ENCODE assay signal across 8 mouse cellular contexts in genomic region chr14:50931493-50932020, GRCm38 (mm10). TPM values are rescaled to one million over a fixed set of nuclear protein-coding genes. Genes with fewer than 3 reads are reported as not detected.
A peak's percentile ranks its signal among the peaks of the same experiment; 100 is the strongest.
DNase-seq lines count a peak whose midpoint lies in the region; ATAC-seq and TF ChIP-seq lines count a peak whose summit lies in the region.

No protein-coding gene starts in this region.

- H3K9ac ChIP-seq in forebrain, embryonic 15.5 days (replicated peaks): peak overlapping the region; percentile 53
- peak overlapping the region; percentile 61 for H3K9ac ChIP-seq in liver, postnatal 0 days (replicated peaks)

- TF ChIP-seq POLR2A in cerebellum, adult 2 months (IDR thresholded peaks at IDR 0.05; ENCODE audit: borderline replicate concordance, insufficient read depth, low read length): no peak

- no peak; the same call in 1 of the 2 replicates for ATAC-seq in forebrain, embryonic 15.5 days (replicated peaks)
- ATAC-seq in liver, postnatal 0 days: no peak

- no peaks in the 10 kb centered on the region for H3K27me3 ChIP-seq in cerebellum, adult 2 months (ENCODE audit: control insufficient read depth, insufficient read depth, low read length)
- H3K27me3 ChIP-seq in E14TG2a.4 (ENCODE audit: insufficient read depth, low read length): no peaks in the 10 kb centered on the region
- no peaks in the 10 kb centered on the region for H3K27me3 ChIP-seq in forebrain, embryonic 15.5 days
- no peaks in the 10 kb centered on the region for H3K27me3 ChIP-seq in liver, postnatal 0 days (ENCODE audit: insufficient read depth, low read length)

- no peaks in the 10 kb centered on the region for H3K4me1 ChIP-seq in cerebellum, adult 2 months (ENCODE audit: control insufficient read depth, insufficient read depth, low read length)
- H3K4me1 ChIP-seq in E14TG2a.4 (replicated peaks; ENCODE audit: low read depth, low read length): peaks cover 67% of the 10 kb centered on the region
- peaks cover 26% of the 10 kb centered on the region for H3K4me1 ChIP-seq in forebrain, embryonic 15.5 days
- H3K4me1 ChIP-seq in liver, postnatal 0 days (ENCODE audit: insufficient read depth): peaks cover 20% of the 10 kb centered on the region

- peak in 1 of 2 experiments; percentile 14 for DNase-seq in cerebellum, adult 2 months
- DNase-seq in cerebellum, postnatal 36 days: no peak
- DNase-seq in liver, postnatal 0 days: no peak
- no peak for DNase-seq in gastrocnemius, postnatal 14 days
- DNase-seq in ovary, postnatal 36 days (ENCODE audit: low spot score): no peak
- no peak for DNase-seq in adrenal gland, postnatal 10 days

- intact Hi-C loops in gastrocnemius, postnatal 14 days (cut with DNase I; ENCODE audit: low total_unique reads): loop anchor here (5.0 kb wide), 1 partner anchor 129 kb away; no protein-coding TSS in a partner anchor

- peaks cover 47% of the 10 kb centered on the region for H3K36me3 ChIP-seq in E14TG2a.4 (ENCODE audit: insufficient read depth, low read length)
- peaks cover 28% of the 10 kb centered on the region for H3K36me3 ChIP-seq in forebrain, embryonic 15.5 days
- H3K36me3 ChIP-seq in liver, postnatal 0 days (replicated peaks; ENCODE audit: insufficient read depth, low read length): peaks cover 29% of the 10 kb centered on the region

- WGBS in cerebellum, adult 2 months: 7% methylated on average over 12 of the region's 12 CpGs
- 11% methylated on average over 12 of the region's 12 CpGs for WGBS in forebrain, embryonic 15.5 days
- 14% methylated on average over 12 of the region's 12 CpGs for WGBS in liver, postnatal 0 days (ENCODE audit: insufficient replicate concordance)

- TF ChIP-seq EP300 in liver, postnatal 0 days (IDR thresholded peaks at IDR 0.05; ENCODE audit: low read depth): no peak; the same call in 1 of the 2 replicates

- peak overlapping the region; percentile 11; the same call in 1 of the 2 replicates for H3K27ac ChIP-seq in cerebellum, adult 2 months (ENCODE audit: insufficient read depth, low read length)
- peak overlapping the region; percentile 91 for H3K27ac ChIP-seq in forebrain, embryonic 15.5 days (replicated peaks)
- H3K27ac ChIP-seq in liver, postnatal 0 days (ENCODE audit: low read depth): peak overlapping the region; percentile 84

- no peaks in the 10 kb centered on the region for H3K9me3 ChIP-seq in E14TG2a.4 (ENCODE audit: low read length)
- H3K9me3 ChIP-seq in forebrain, embryonic 15.5 days: no peaks in the 10 kb centered on the region
- no peaks in the 10 kb centered on the region for H3K9me3 ChIP-seq in liver, postnatal 0 days (ENCODE audit: low read length)

- peak overlapping the region; percentile 77 for H3K4me3 ChIP-seq in cerebellum, adult 2 months (replicated peaks; ENCODE audit: insufficient read depth, low read depth, low read length)
- peak overlapping the region; percentile 83 for H3K4me3 ChIP-seq in E14TG2a.4 (replicated peaks; ENCODE audit: low read length)
- peak overlapping the region; percentile 78 for H3K4me3 ChIP-seq in forebrain, embryonic 15.5 days
- H3K4me3 ChIP-seq in liver, postnatal 0 days (ENCODE audit: low read depth, low read length): peak overlapping the region; percentile 89

- no peak for TF ChIP-seq CTCF in cerebellum, adult 2 months (IDR thresholded peaks at IDR 0.05; ENCODE audit: borderline replicate concordance, insufficient read depth, low read depth, low read length)
- no peak for TF ChIP-seq CTCF in E14TG2a.4 (conservative IDR thresholded peaks at IDR 0.05; ENCODE audit: low read length)
- TF ChIP-seq CTCF in liver, postnatal 0 days (IDR thresholded peaks at IDR 0.05; ENCODE audit: low read depth): no peak

- H3K4me2 ChIP-seq in forebrain, embryonic 15.5 days (replicated peaks): peak overlapping the region; percentile 65
- peak overlapping the region; percentile 84 for H3K4me2 ChIP-seq in liver, postnatal 0 days (ENCODE audit: low read depth, low read length)

RNA-seq across cellular contexts. Expression of gene Pnp, which starts 0.7 kb away (rescaled TPM):
- 21.0 and 25.1 TPM in 2 replicates for polyA plus RNA-seq in cerebellum, adult 2 months (2012; rRNA removed)
- polyA plus RNA-seq in forebrain, embryonic 15.5 days (2015; fragmentation: Nextera tagmentation; extraction: Ambion mirVana): 17.0 and 19.8 TPM in 2 replicates
- 66.4 and 70.4 TPM in 2 replicates for polyA plus RNA-seq in liver, postnatal 0 days (2015; fragmentation: Nextera tagmentation; extraction: Ambion mirVana)
- 1 to 10 TPM; 4.6 to 6.8 TPM for total RNA-seq in gastrocnemius, postnatal 14 days (2021)
- 10 to 100 TPM; 36.8 to 53.0 TPM for total RNA-seq in adrenal gland, postnatal 10 days (2021)

RNA-seq across cellular contexts. Expression of gene Pip4p1, which starts 0.9 kb away (rescaled TPM):
- 204 and 212 TPM in 2 replicates for polyA plus RNA-seq in cerebellum, adult 2 months (2012; rRNA removed)
- polyA plus RNA-seq in forebrain, embryonic 15.5 days (2015; fragmentation: Nextera tagmentation; extraction: Ambion mirVana): 95.1 and 95.3 TPM in 2 replicates
- polyA plus RNA-seq in liver, postnatal 0 days (2015; fragmentation: Nextera tagmentation; extraction: Ambion mirVana): 23.6 and 24.2 TPM in 2 replicates
- 10 to 100 TPM; 12.6 to 16.4 TPM for total RNA-seq in gastrocnemius, postnatal 14 days (2021)
- total RNA-seq in adrenal gland, postnatal 10 days (2021): 10 to 100 TPM; 41.0 to 46.3 TPM

RNA-seq across cellular contexts. Expression of gene Apex1, which starts 6.8 kb away (rescaled TPM):
- 48.5 and 49.7 TPM in 2 replicates for polyA plus RNA-seq in cerebellum, adult 2 months (2012; rRNA removed)
- polyA plus RNA-seq in forebrain, embryonic 15.5 days (2015; fragmentation: Nextera tagmentation; extraction: Ambion mirVana): 286 and 308 TPM in 2 replicates
- 58.0 and 60.1 TPM in 2 replicates for polyA plus RNA-seq in liver, postnatal 0 days (2015; fragmentation: Nextera tagmentation; extraction: Ambion mirVana)
- total RNA-seq in gastrocnemius, postnatal 14 days (2021): 10 to 100 TPM; 32.7 to 33.4 TPM
- 10 to 100 TPM; 69.9 to 71.6 TPM for total RNA-seq in adrenal gland, postnatal 10 days (2021)

RNA-seq across cellular contexts. Expression of gene Osgep, which starts 6.9 kb away (rescaled TPM):
- polyA plus RNA-seq in cerebellum, adult 2 months (2012; rRNA removed): 65.1 and 70.3 TPM in 2 replicates
- polyA plus RNA-seq in forebrain, embryonic 15.5 days (2015; fragmentation: Nextera tagmentation; extraction: Ambion mirVana): 145 and 150 TPM in 2 replicates
- 38.5 and 39.5 TPM in 2 replicates for polyA plus RNA-seq in liver, postnatal 0 days (2015; fragmentation: Nextera tagmentation; extraction: Ambion mirVana)
- 10 to 100 TPM; 40.0 to 42.1 TPM for total RNA-seq in gastrocnemius, postnatal 14 days (2021)
- total RNA-seq in adrenal gland, postnatal 10 days (2021): 10 to 100 TPM; 62.7 to 76.7 TPM

RNA-seq across cellular contexts. Expression of gene Gm49342, which starts 12.8 kb away (rescaled TPM):
- polyA plus RNA-seq in cerebellum, adult 2 months (2012; rRNA removed): 22.2 and 23.9 TPM in 2 replicates
- not detected in 2 replicates for polyA plus RNA-seq in forebrain, embryonic 15.5 days (2015; fragmentation: Nextera tagmentation; extraction: Ambion mirVana)
- polyA plus RNA-seq in liver, postnatal 0 days (2015; fragmentation: Nextera tagmentation; extraction: Ambion mirVana): not detected in 2 replicates
- 1 to 10 TPM; 4.6 to 6.6 TPM for total RNA-seq in gastrocnemius, postnatal 14 days (2021)
- total RNA-seq in adrenal gland, postnatal 10 days (2021): 10 to 100 TPM; 37.1 to 48.5 TPM

Comparison
In these comparisons a context has a peak if more than half of its experiments do, and no peak if none do; other contexts are left out.
1. H3K27ac ChIP-seq: peak in every context shown above with its lines; median percentile 91 in forebrain, embryonic 15.5 days; 84 in liver, postnatal 0 days; 11 in cerebellum, adult 2 months.